Mouse (Mus musculus) A20 (cell line): ENCODE results near the gene Mettl1.
"Not testable (repeated sequence)": the region's sequence is repeated elsewhere in the genome, so short reads cannot be mapped to it uniquely, and the experiment has no call there.

Experiments used
- DNase-seq: peaks from one replicate; pipeline ENCODE4 v3.0.0-alpha.2; 2011; ENCODE audit warnings: low read depth, low spot score

Gene Mettl1

GRCm38 (mm10) chr10:127047954-127048353, 6.7 kb downstream of the Mettl1 start, which contains the start of gene Cyp27b1:
Cyp27b1 (plus strand) TSS chr10:127048250.
- DNase-seq = no peak

- no peak for DNase-seq
These were observed 7.6 kb downstream of the Mettl1 start for GRCm38 (mm10) chr10:127048608-127049394.

GRCm38 (mm10) chr10:127049395-127050118, 8.3 kb downstream of the Mettl1 start:
- no peak for DNase-seq

- DNase-seq = no peak
These were observed 8.9 kb downstream of the Mettl1 start for GRCm38 (mm10) chr10:127050119-127050474.

- no peak for DNase-seq
These were observed 13.4 kb downstream of the Mettl1 start for GRCm38 (mm10) chr10:127054646-127055045.

- peak; percentile 65 for DNase-seq
These were observed 14.2 kb downstream of the Mettl1 start for GRCm38 (mm10) chr10:127055406-127055805.

- DNase-seq = no peak
These were observed 15.3 kb downstream of the Mettl1 start for GRCm38 (mm10) chr10:127056490-127056889.

- peak; percentile 84 for DNase-seq
These were observed 16.9 kb downstream of the Mettl1 start for GRCm38 (mm10) chr10:127058161-127058560.

- DNase-seq = peak; percentile 37
These were observed 17.5 kb downstream of the Mettl1 start for GRCm38 (mm10) chr10:127058708-127059107.

- peak; percentile 27 for DNase-seq
These were observed 18.2 kb downstream of the Mettl1 start for GRCm38 (mm10) chr10:127059174-127059967.

GRCm38 (mm10) chr10:127059968-127060916, 19.0 kb downstream of the Mettl1 start, which contains the start of gene March9:
March9 (minus strand) TSS chr10:127060184.
- DNase-seq = peak; percentile 91

- no peak for DNase-seq
These were observed 19.9 kb downstream of the Mettl1 start for GRCm38 (mm10) chr10:127061085-127061484.

GRCm38 (mm10) chr10:127061513-127061912, 20.3 kb downstream of the Mettl1 start:
- no peak for DNase-seq

- DNase-seq = not testable (repeated sequence)
These were observed 20.9 kb downstream of the Mettl1 start for GRCm38 (mm10) chr10:127062101-127062500.

- no peak for DNase-seq
These were observed 21.3 kb downstream of the Mettl1 start for GRCm38 (mm10) chr10:127062503-127062902.

GRCm38 (mm10) chr10:127063239-127063872, 22.1 kb downstream of the Mettl1 start, which contains the start of gene Cdk4:
Cdk4 (plus strand) TSS chr10:127063534.
- DNase-seq = peak; percentile 99

GRCm38 (mm10) chr10:127063913-127064870, 23.0 kb downstream of the Mettl1 start:
- DNase-seq = peak; percentile 46

- no peak for DNase-seq
These were observed 24.8 kb downstream of the Mettl1 start for GRCm38 (mm10) chr10:127065981-127066380.

- DNase-seq = no peak
These were observed 25.4 kb downstream of the Mettl1 start for GRCm38 (mm10) chr10:127066519-127067018.
